Mouse (Mus musculus) stomach, embryonic 15.5 days (tissue): ENCODE results near the gene Tns3. TPM values are rescaled to one million over a fixed set of nuclear protein-coding genes. Genes with fewer than 3 reads are reported as not detected.

ENCODE experiments used
- ATAC-seq: fragments of 200-750 bp; cut with Nextera tagmentation; 2 replicates; pipeline ENCODE4 v1.8.0; 2017; ENCODE audit warnings: low read depth, moderate number of reproducible peaks, moderate TSS enrichment; ENCODE audit not compliant: insufficient read depth, low FRiP score
- H3K27ac ChIP-seq: fragments of 300-500 bp; sonication (generic); 2 replicates; pipeline ENCODE4 v1.5.1; 2015; ENCODE audit warnings: mild to moderate bottlenecking, inconsistent platforms
- H3K27me3 ChIP-seq: fragments of 300-500 bp; sonication (generic); replicated peaks from 2 replicates; pipeline ENCODE4 v1.6.1; 2015; ENCODE audit warnings: inconsistent platforms
- H3K36me3 ChIP-seq: fragments of 300-500 bp; sonication (generic); 2 replicates; pipeline ENCODE4 v1.6.1; 2015; ENCODE audit warnings: inconsistent platforms
- H3K4me1 ChIP-seq: fragments of 300-500 bp; sonication (generic); 2 replicates; pipeline ENCODE4 v1.6.1; 2015; ENCODE audit warnings: inconsistent platforms
- H3K4me2 ChIP-seq: fragments of 300-500 bp; sonication (generic); 2 replicates; pipeline ENCODE4 v1.6.1; 2015; ENCODE audit warnings: mild to moderate bottlenecking, inconsistent platforms
- H3K4me3 ChIP-seq: fragments of 300-500 bp; sonication (generic); replicated peaks from 2 replicates; pipeline ENCODE4 v1.5.1; 2015; ENCODE audit warnings: inconsistent platforms
- H3K9ac ChIP-seq: fragments of 300-500 bp; sonication (generic); 2 replicates; pipeline ENCODE4 v1.6.1; 2015; ENCODE audit warnings: inconsistent platforms
- H3K9me3 ChIP-seq: fragments of 300-500 bp; sonication (generic); 2 replicates; pipeline ENCODE4 v1.6.1; 2016; ENCODE audit warnings: inconsistent platforms
- WGBS: fragments of 180-500 bp; shearing (Covaris S2); methylation state at CpG from one replicate; pipeline ENCODE4 v1.1.7; 2015; 5-methylcytosine and 5-hydroxymethylcytosine counted together
- polyA plus RNA-seq: library from polyadenylated mRNA; unstranded; fragments of >200 nt; fragmentation: Nextera tagmentation; extraction: Ambion mirVana; gene quantifications from 2 replicates; pipeline ENCODE4 v1.2.1, GENCODE M21; 2015

Gene Tns3
- polyA plus RNA-seq, 1 experiment from 2014 or later = 26.9 TPM

- Histone ChIP-seq H3K36me3 (no peaks in the 10 kb centered on the region), H3K27ac (peak overlapping the region; percentile 79), H3K4me3 (no peak overlapping the region), H3K27me3 (no peaks in the 10 kb centered on the region), H3K4me2 (peak overlapping the region; percentile 17), H3K9me3 (no peaks in the 10 kb centered on the region), H3K9ac (no peak overlapping the region), H3K4me1 (peaks cover 21% of the 10 kb centered on the region)
- peak; percentile 70 for ATAC-seq
- 12% methylated on average over 16 of the region's 16 CpGs for WGBS
These were observed 28.5 kb upstream of the Tns3 start for GRCm38 (mm10) chr11:8692536-8693471.

GRCm38 (mm10) chr11:8692162-8692535, 27.8 kb upstream of the Tns3 start:
- Histone ChIP-seq H3K4me2 (peak overlapping the region; percentile 17; the same call in 1 of the 2 replicates), H3K4me3 (no peak overlapping the region), H3K27me3 (no peaks in the 10 kb centered on the region), H3K36me3 (no peaks in the 10 kb centered on the region), H3K9me3 (no peaks in the 10 kb centered on the region), H3K4me1 (peaks cover 21% of the 10 kb centered on the region), H3K9ac (no peak overlapping the region), H3K27ac (peak overlapping the region; percentile 79)
- no peak for ATAC-seq
- WGBS = 35% methylated on average over 6 of the region's 6 CpGs

GRCm38 (mm10) chr11:8691605-8692004, 27.3 kb upstream of the Tns3 start:
- ATAC-seq = no peak
- Histone ChIP-seq H3K9ac (no peak overlapping the region), H3K4me1 (peaks cover 21% of the 10 kb centered on the region), H3K36me3 (no peaks in the 10 kb centered on the region), H3K4me2 (no peak overlapping the region), H3K27me3 (no peaks in the 10 kb centered on the region), H3K4me3 (no peak overlapping the region), H3K9me3 (no peaks in the 10 kb centered on the region), H3K27ac (no peak overlapping the region)
- 72% methylated on average over 4 of the region's 4 CpGs for WGBS

DNA sequence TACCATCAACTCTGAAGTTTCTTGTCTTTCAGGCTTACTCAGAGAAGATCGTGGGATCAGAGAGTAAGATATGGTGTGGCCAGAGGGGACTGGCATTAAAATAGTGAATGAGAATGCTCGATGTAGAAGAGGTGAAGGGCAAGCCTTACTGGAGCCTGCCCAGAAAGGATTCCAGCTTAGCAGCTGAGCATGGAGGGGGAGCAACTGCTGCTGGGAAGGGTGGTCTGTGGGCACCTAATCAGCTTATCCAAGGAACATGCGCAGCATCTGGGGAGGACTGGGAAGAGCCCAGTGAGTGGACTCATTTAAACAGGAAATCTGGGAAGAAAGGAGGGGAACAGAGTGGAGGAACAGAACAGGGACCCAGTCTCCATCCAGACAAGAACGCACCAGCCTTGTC, 26.3 kb upstream of the Tns3 start:
- Histone ChIP-seq H3K9me3 (no peaks in the 10 kb centered on the region), H3K4me3 (no peak overlapping the region), H3K27ac (no peak overlapping the region), H3K27me3 (no peaks in the 10 kb centered on the region), H3K4me1 (peaks cover 26% of the 10 kb centered on the region), H3K36me3 (no peaks in the 10 kb centered on the region), H3K4me2 (no peak overlapping the region), H3K9ac (no peak overlapping the region)
- no peak for ATAC-seq
- whole genome bisulfite sequencing = 71% methylated on average over 4 of the region's 4 CpGs

DNA sequence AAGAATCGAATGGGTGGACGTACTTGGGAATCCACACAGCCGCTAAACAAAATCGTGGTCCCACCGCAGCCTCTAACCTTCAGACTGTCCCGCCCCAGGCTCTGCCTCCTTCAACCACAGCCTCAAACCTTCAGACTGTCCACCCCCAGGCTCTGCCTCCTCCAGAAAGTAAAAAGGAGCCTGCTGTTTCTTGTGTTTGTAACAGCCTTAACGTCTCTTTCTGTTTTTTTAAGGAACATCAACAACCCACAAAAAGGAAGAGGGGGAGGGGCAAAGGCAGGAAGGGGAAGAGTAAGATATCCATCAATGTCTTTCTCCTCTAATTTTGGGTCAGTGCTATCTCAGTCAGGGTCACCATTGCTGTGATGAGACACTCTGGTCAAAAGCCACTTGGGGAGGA, 25.2 kb upstream of the Tns3 start:
- H3K27ac ChIP-seq = no peak overlapping the region
- H3K4me2 ChIP-seq = peak overlapping the region; percentile 13; the same call in 1 of the 2 replicates
- no peak for ATAC-seq
- H3K9ac ChIP-seq = no peak overlapping the region
- H3K27me3 ChIP-seq = no peaks in the 10 kb centered on the region
- H3K4me1 ChIP-seq = peaks cover 26% of the 10 kb centered on the region
- no peaks in the 10 kb centered on the region for H3K9me3 ChIP-seq
- no peak overlapping the region for H3K4me3 ChIP-seq
- no peaks in the 10 kb centered on the region for H3K36me3 ChIP-seq
- 73% methylated on average over 7 of the region's 7 CpGs for WGBS

DNA sequence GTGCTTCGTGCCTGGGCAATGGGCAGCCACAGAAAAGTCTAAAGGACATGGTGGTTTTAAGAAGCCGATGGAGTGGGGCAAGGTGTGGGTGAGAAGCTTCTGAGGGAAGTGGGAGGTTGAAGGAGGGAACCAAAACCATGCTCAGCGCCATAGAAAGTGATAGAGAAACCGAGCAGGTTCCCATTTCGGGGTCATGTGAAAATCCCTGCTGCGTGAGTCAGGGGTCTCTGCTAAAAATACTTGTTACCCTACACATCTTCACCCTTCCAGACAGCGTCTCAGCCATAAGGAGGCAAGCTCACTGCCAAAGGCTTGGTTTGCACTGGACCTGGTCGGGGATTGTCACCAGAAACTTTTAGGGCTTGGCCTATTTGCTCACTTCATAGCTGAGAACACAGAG, 24.6 kb upstream of the Tns3 start:
- no peak overlapping the region for H3K4me3 ChIP-seq
- no peak for ATAC-seq
- no peaks in the 10 kb centered on the region for H3K27me3 ChIP-seq
- no peak overlapping the region for H3K27ac ChIP-seq
- peaks cover 26% of the 10 kb centered on the region for H3K4me1 ChIP-seq
- no peak overlapping the region for H3K9ac ChIP-seq
- 89% methylated on average over 8 of the region's 8 CpGs for WGBS
- H3K4me2 ChIP-seq = peak overlapping the region; percentile 13; the same call in 1 of the 2 replicates
- H3K36me3 ChIP-seq = no peaks in the 10 kb centered on the region
- H3K9me3 ChIP-seq = no peaks in the 10 kb centered on the region

DNA sequence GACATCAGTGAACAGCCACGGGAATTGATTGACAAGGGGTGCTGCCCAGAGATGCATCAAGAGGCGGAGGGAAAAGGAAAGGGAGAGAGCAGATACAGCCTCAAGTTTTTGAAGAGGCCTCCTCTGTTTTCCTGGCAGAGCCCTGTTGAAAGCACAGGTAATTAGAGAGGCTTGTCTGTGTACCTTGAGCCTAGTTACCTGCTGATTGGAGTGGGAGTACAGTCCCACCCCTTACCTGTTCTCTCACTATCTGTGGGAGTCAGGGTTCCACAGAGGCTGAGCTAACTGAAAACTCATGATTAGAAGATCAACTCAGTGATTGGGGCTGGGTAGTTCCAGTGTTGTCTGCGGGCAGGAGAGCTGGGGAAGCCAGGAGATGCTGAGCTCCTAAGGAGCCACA, 22.2 kb upstream of the Tns3 start:
- Histone ChIP-seq H3K4me2 (no peak overlapping the region), H3K4me1 (peaks cover 7% of the 10 kb centered on the region; the same call in 1 of the 2 replicates), H3K27ac (no peak overlapping the region), H3K27me3 (no peaks in the 10 kb centered on the region), H3K4me3 (no peak overlapping the region), H3K9me3 (no peaks in the 10 kb centered on the region), H3K36me3 (no peaks in the 10 kb centered on the region), H3K9ac (no peak overlapping the region)
- no peak for ATAC-seq
- 68% methylated on average over 3 of the region's 3 CpGs for WGBS

DNA sequence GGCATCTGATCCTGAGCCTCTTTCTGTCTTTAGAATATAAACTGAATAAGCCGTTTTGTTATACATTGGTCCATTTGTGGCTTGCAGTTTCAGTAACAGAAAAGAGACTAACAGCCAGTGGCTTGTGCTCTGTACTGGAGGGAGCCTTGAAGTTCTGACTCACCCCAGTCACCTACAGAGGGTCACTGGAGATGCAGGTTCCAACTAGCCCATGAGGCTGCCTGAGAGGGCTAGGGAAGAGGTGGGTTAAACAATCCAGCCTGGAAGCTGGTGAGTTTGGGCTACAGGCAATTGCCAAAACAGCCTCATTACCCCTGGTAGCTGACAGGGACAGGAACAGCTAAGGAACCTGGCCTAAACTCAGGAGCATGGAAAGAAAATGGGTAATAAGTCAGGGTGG, 21.7 kb upstream of the Tns3 start:
- H3K9ac ChIP-seq = no peak overlapping the region
- no peak overlapping the region for H3K4me2 ChIP-seq
- H3K4me3 ChIP-seq = no peak overlapping the region
- H3K9me3 ChIP-seq = no peaks in the 10 kb centered on the region
- H3K27ac ChIP-seq = no peak overlapping the region
- ATAC-seq = no peak
- no peaks in the 10 kb centered on the region for H3K36me3 ChIP-seq
- no peaks in the 10 kb centered on the region for H3K27me3 ChIP-seq
- WGBS = 73% methylated on average over 1 of the region's 1 CpGs
- H3K4me1 ChIP-seq = peaks cover 4% of the 10 kb centered on the region; the same call in 1 of the 2 replicates

GRCm38 (mm10) chr11:8685195-8685594, 20.9 kb upstream of the Tns3 start:
- no peak overlapping the region for H3K4me2 ChIP-seq

GRCm38 (mm10) chr11:8684262-8684661, 19.9 kb upstream of the Tns3 start:
- ATAC-seq = no peak
- H3K27me3 ChIP-seq = no peaks in the 10 kb centered on the region
- H3K4me1 ChIP-seq = peaks cover 4% of the 10 kb centered on the region; the same call in 1 of the 2 replicates
- WGBS = 82% methylated on average over 5 of the region's 5 CpGs
- no peaks in the 10 kb centered on the region for H3K36me3 ChIP-seq
- H3K4me3 ChIP-seq = no peak overlapping the region
- H3K4me2 ChIP-seq = no peak overlapping the region
- no peak overlapping the region for H3K27ac ChIP-seq
- H3K9ac ChIP-seq = no peak overlapping the region
- H3K9me3 ChIP-seq = no peaks in the 10 kb centered on the region

More at GRCm38 (mm10) chr11:8685195-8685594, 20.9 kb upstream of the Tns3 start:
- peaks cover 4% of the 10 kb centered on the region; the same call in 1 of the 2 replicates for H3K4me1 ChIP-seq
- H3K9me3 ChIP-seq = no peaks in the 10 kb centered on the region
- H3K4me3 ChIP-seq = no peak overlapping the region
- ATAC-seq = no peak
- no peaks in the 10 kb centered on the region for H3K36me3 ChIP-seq
- 47% methylated on average over 3 of the region's 3 CpGs for WGBS
- no peak overlapping the region for H3K27ac ChIP-seq
- no peak overlapping the region for H3K9ac ChIP-seq
- H3K27me3 ChIP-seq = no peaks in the 10 kb centered on the region

- WGBS = 49% methylated on average over 3 of the region's 3 CpGs
- Histone ChIP-seq H3K27ac (no peak overlapping the region; the same call in 1 of the 2 replicates), H3K27me3 (no peaks in the 10 kb centered on the region), H3K9ac (no peak overlapping the region), H3K36me3 (no peaks in the 10 kb centered on the region), H3K9me3 (no peaks in the 10 kb centered on the region), H3K4me2 (no peak overlapping the region), H3K4me3 (no peak overlapping the region), H3K4me1 (peaks cover 2% of the 10 kb centered on the region; the same call in 1 of the 2 replicates)
- ATAC-seq = no peak
These were observed 17.0 kb upstream of the Tns3 start for GRCm38 (mm10) chr11:8681356-8681755.

DNA sequence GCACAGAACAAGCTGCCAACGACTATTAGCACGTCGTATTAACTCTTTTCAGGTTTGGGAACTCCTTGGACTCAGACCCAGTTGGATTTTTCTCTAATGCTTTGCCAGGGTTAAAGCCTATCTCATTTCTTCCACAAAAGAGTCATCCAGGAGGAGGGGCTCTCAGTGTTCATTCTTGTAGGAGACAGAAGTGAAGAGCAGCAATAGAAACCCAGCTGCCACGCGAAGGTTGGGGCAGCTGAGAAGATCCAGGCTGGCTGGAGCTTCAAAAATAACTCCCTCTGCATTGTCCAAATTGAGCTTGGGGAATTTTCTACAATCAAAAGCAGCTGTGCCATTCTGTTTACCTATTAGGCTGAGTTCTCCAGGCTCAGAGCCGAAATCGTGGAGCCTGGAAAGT, 16.3 kb upstream of the Tns3 start:
- H3K27ac ChIP-seq = peak overlapping the region; percentile 52
- H3K4me2 ChIP-seq = peak overlapping the region; percentile 6; the same call in 1 of the 2 replicates
- H3K4me1 ChIP-seq = no peaks in the 10 kb centered on the region; the same call in 1 of the 2 replicates
- no peak overlapping the region for H3K4me3 ChIP-seq
- no peaks in the 10 kb centered on the region for H3K9me3 ChIP-seq
- no peak overlapping the region for H3K9ac ChIP-seq
- no peaks in the 10 kb centered on the region for H3K27me3 ChIP-seq
- WGBS = 32% methylated on average over 7 of the region's 7 CpGs
- no peaks in the 10 kb centered on the region for H3K36me3 ChIP-seq
- no peak for ATAC-seq
